Mouse (Mus musculus) forebrain, embryonic 14.5 days (tissue): ENCODE results near the gene Usp49. TPM values are rescaled to one million over a fixed set of nuclear protein-coding genes. Genes with fewer than 3 reads are reported as not detected.
"Not testable (repeated sequence)": the region's sequence is repeated elsewhere in the genome, so short reads cannot be mapped to it uniquely, and the experiment has no call there.

Experiments used
- ATAC-seq: fragments of 200-750 bp; cut with Nextera tagmentation; 2 replicates; pipeline ENCODE4 v1.8.0; 2017; ENCODE audit warnings: mild to moderate bottlenecking, moderate library complexity
- DNase-seq: peaks from one replicate; pipeline ENCODE4 v3.0.0-alpha.2; 2015; ENCODE audit warnings: low spot score
- H3K27ac ChIP-seq: fragments of 300-500 bp; sonication (generic); 2 replicates; pipeline ENCODE4 v1.5.1; 2014; ENCODE audit warnings: low read depth, mild to moderate bottlenecking, control low read depth, low read length, moderate library complexity
- H3K27me3 ChIP-seq: fragments of 300-500 bp; sonication (generic); replicated peaks from 2 replicates; pipeline ENCODE4 v1.6.1; 2014; ENCODE audit warnings: low read length, control low read depth, mixed read lengths; ENCODE audit not compliant: control insufficient read depth, insufficient read depth
- H3K36me3 ChIP-seq: fragments of 300-500 bp; sonication (generic); 2 replicates; pipeline ENCODE4 v1.6.1; 2014; ENCODE audit warnings: low read length, control low read depth; ENCODE audit not compliant: control insufficient read depth, insufficient read depth
- H3K4me1 ChIP-seq: fragments of 300-500 bp; sonication (generic); 2 replicates; pipeline ENCODE4 v1.6.1; 2014; ENCODE audit warnings: antibody characterized with exemption, low read length, control low read depth; ENCODE audit not compliant: control insufficient read depth, insufficient read depth
- H3K4me2 ChIP-seq: fragments of 300-500 bp; sonication (generic); 2 replicates; pipeline ENCODE4 v1.6.1; 2014; ENCODE audit warnings: mild to moderate bottlenecking, control low read depth, low read length
- H3K4me3 ChIP-seq: fragments of 300-500 bp; sonication (generic); 2 replicates; pipeline ENCODE4 v1.5.1; 2014; ENCODE audit warnings: low read depth, low read length, control low read depth
- H3K9ac ChIP-seq: fragments of 300-500 bp; sonication (generic); 2 replicates; pipeline ENCODE4 v1.6.1; 2014; ENCODE audit warnings: mild to moderate bottlenecking, low read length, control low read depth, moderate library complexity
- H3K9me3 ChIP-seq: fragments of 300-500 bp; sonication (generic); replicated peaks from 2 replicates; pipeline ENCODE4 v1.6.1; 2016; ENCODE audit warnings: low read length, control low read depth, mixed read lengths; ENCODE audit not compliant: control insufficient read depth
- WGBS: fragments of 180-500 bp; shearing (Covaris S2); extraction: QIAGEN DNeasy Blood & Tissue Kit; methylation state at CpG from one replicate; pipeline ENCODE4 v1.1.7; 2014; 5-methylcytosine and 5-hydroxymethylcytosine counted together
- polyA plus RNA-seq: library from polyadenylated mRNA; unstranded; fragments of >200 nt; fragmentation: Nextera tagmentation; extraction: Ambion mirVana; gene quantifications from 2 replicates; pipeline ENCODE4 v1.2.1, GENCODE M21; 2014

Gene Usp49
- polyA plus RNA-seq, 1 experiment from 2014 or later: 6.6 TPM

DNA sequence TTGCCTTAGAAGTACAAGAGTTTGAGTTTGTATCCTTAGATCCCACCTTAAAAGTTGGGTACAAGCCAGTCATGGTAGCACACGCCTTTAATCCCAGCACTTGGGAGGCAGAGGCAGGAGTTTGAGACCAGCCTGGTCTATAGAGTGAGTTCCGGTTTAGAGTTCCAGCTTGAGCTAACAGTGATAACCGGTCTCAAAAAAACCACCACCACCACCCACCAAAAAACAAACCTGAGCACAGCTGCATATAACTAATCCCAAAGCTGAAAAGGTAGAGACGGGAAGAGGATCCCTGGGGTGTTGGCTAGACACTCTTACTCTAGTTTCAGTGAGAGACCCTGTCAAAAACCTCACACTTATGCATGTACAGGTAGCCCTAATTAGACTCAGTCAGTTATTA is 13.8 kb upstream of the Usp49 start:
- Histone ChIP-seq H3K27me3 (no peaks in the 10 kb centered on the region), H3K36me3 (peaks cover 46% of the 10 kb centered on the region), H3K4me2 (no peak overlapping the region), H3K9me3 (no peaks in the 10 kb centered on the region), H3K27ac (no peak overlapping the region), H3K9ac (no peak overlapping the region), H3K4me3 (no peak overlapping the region), H3K4me1 (peaks cover 9% of the 10 kb centered on the region)
- DNase-seq (no peak), ATAC-seq (no peak)
- WGBS: 93% methylated on average over 4 of the region's 4 CpGs

DNA sequence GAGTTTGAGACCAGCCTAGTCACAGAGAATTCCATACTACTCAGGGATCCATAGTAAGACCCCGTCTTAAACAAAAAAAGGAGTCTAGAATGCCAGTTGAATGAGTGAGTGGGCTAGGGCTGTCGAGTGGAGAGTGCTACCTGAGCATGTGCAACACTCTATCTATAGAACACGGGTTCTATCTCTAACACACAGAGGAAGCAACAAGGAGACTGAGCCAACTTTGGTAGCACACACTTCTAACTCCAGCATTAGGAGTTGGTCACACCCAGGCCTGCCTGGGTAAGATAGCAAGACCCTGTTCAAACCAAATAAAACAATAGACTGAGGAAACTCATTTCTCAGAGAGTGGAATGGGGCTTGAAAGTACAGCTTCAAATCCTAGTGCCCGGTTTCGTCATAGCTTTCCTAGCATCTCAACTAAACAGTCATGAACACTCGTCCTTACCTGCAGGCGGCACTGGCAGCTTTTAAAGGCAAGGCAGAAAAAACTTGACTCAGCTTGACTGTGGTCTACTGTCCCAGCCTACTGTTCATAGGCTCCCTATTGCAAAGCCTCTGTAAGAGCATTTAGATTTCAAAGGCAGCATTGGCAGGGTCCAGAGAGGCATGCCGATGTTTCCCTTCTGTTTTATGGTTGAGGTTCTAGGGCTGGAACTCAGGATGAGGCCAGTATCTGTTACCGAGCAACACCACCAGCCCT is 12.7 kb upstream of the Usp49 start:
- WGBS: 91% methylated on average over 9 of the region's 9 CpGs
- DNase-seq: no peak
- Histone ChIP-seq H3K4me3 (no peak overlapping the region), H3K4me2 (no peak overlapping the region), H3K9me3 (no peaks in the 10 kb centered on the region), H3K27me3 (no peaks in the 10 kb centered on the region), H3K36me3 (peaks cover 56% of the 10 kb centered on the region), H3K9ac (no peak overlapping the region), H3K4me1 (no peaks in the 10 kb centered on the region; the same call in 1 of the 2 replicates), H3K27ac (no peak overlapping the region)
- no peak for ATAC-seq

DNA sequence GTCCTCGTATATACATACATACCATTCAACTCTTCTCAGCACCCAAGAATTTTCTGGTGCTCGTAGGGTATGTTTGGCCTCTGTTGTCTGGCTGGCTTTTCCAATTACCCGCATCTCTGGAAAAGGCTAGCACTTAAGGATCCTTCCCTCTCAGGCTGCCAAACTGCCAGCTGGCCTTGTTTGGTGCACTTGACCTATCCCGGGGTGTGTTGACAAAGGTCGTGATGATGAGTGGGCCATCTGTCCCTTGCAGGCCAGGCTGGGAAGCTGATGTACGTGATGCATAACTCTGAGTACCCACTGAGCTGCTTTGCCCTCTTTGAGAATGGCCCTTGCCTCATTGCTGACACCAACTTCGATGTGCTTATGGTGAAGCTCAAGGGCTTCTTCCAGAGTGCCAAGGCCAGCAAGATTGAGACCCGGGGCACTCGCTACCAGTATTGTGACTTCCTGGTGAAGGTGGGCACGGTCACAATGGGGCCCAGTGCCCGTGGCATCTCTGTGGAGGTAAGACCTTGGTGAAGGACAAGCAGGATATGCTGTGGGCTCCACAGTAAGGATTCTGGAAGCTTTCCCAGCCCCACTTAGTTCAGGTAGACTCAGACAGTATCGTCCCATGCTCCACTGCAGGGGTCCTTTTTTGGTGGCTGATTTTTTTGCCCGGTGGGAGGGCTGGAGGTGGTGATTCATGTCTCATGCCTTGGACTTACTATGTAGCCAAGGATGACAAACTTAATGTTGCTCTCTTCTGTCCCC is 11.8 kb upstream of the Usp49 start:
- Histone ChIP-seq H3K27me3 (no peaks in the 10 kb centered on the region), H3K4me3 (no peak overlapping the region), H3K27ac (no peak overlapping the region), H3K36me3 (peaks cover 62% of the 10 kb centered on the region), H3K4me1 (no peaks in the 10 kb centered on the region), H3K9ac (no peak overlapping the region), H3K9me3 (no peaks in the 10 kb centered on the region), H3K4me2 (no peak overlapping the region)
- ATAC-seq (no peak), DNase-seq (no peak)
- WGBS: 93% methylated on average over 13 of the region's 13 CpGs

DNA sequence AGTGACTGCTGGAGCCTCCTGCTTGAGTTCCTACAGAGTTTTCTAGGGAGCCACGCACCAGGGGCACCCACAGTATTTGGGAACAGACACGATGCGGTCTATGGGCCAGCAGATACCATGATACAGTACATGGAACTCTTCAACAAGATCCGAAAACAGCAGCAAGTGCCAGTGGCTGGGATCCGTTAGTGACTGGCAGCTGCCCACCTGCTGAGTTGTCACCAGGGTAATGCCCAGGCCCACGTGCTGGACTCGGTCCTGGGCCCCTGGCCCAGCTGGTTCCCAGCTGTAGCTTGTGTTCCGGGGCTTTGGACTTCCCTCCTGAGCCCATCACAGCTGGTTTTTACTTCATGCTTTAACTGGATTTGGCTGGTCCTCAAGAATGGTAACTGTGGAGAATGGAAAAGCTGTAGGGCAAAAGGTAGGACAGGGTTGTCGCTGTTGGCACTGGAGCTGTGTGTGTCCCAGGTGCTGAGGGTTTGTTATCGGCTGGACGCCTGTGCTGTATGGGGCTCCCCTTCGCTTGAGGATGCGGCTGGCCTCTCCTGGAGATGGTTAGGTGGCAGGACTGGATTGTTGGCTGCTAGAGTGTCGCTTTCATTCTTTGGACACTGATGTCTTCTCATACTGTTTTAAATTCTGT is 7.5 kb upstream of the Usp49 start:
- H3K9ac ChIP-seq: no peak overlapping the region
- ATAC-seq (no peak), DNase-seq (no peak)
- H3K27me3 ChIP-seq: no peaks in the 10 kb centered on the region
- no peak overlapping the region for H3K27ac ChIP-seq
- peaks cover 58% of the 10 kb centered on the region for H3K36me3 ChIP-seq
- H3K9me3 ChIP-seq: no peaks in the 10 kb centered on the region
- H3K4me2 ChIP-seq: no peak overlapping the region
- 95% methylated on average over 14 of the region's 14 CpGs for WGBS
- no peak overlapping the region for H3K4me3 ChIP-seq
- no peaks in the 10 kb centered on the region for H3K4me1 ChIP-seq

DNA sequence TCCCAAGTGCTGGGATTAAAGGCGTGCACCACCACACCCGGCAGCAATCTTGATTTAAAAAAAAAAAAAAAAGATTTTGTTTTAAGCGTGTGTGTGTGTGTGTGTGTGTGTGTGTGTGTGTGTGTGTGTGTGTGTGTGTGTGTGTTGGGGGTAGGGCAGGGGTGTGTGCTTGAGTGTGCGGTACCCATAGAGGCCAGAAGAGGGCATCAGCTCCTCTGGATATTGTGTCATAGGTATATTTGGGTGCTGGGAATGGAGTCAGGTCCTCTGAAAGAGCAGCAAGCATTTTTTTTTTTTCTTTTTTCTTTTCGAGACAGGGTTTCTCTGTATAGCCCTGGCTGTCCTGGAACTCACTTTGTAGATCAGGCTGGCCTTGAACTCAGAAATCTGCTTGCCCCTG is 5.9 kb upstream of the Usp49 start:
- not testable (repeated sequence) for H3K27me3 ChIP-seq, DNase-seq, H3K4me1 ChIP-seq, H3K9me3 ChIP-seq, ATAC-seq, H3K9ac ChIP-seq, H3K27ac ChIP-seq, H3K4me2 ChIP-seq, H3K4me3 ChIP-seq
- H3K36me3 ChIP-seq: peaks cover 47% of the 10 kb centered on the region
- WGBS: 100% methylated on average over 5 of the region's 5 CpGs

DNA sequence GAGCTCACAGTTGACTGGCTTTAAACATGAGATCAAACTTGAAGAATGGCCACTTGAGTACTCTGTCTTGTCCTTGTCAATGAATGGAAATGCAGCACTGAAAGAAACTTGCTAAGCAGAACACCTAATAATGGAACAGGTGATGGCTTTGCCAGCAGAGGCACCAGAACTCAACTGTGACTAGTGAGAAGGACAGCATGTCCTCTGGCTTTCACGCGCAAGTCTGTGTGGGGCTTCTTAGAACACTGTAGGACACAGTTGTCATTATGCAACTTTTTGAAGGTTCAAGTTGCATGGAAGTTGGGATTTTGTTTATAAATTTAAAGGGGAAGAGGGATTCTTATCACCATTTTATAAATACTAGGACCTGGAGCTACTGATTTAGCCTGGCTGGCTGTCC is 5.4 kb upstream of the Usp49 start:
- Histone ChIP-seq H3K4me1 (0 out of 2 replicates have a peak, but pooled peaks cover 5% of the 10 kb centered on the region), H3K4me2 (no peak overlapping the region), H3K4me3 (no peak overlapping the region), H3K36me3 (peaks cover 43% of the 10 kb centered on the region), H3K27ac (no peak overlapping the region), H3K9ac (no peak overlapping the region), H3K27me3 (no peaks in the 10 kb centered on the region), H3K9me3 (no peaks in the 10 kb centered on the region)
- ATAC-seq: no peak
- WGBS: 95% methylated on average over 2 of the region's 2 CpGs
- DNase-seq: no peak

DNA sequence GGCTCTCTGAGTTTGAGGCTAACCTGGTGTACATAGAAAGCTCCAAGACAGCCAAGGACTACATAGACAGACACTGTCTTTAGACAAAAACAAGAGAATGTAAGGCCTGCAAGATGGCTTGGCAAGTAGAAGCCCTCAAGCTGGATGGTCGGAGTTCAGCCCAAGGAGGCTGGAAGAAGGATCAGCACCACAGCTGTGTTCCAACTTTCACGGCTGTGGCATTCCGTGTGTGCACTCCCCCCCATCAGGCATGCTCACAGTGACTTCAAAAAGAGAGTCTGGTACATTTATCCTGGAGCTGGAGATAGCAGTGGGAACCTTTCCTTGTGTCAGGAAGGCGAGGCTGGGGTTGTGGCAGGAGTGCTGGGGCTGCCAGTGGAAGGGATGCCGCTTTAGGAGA is 4.5 kb upstream of the Usp49 start:
- WGBS: 93% methylated on average over 5 of the region's 5 CpGs
- DNase-seq (no peak), ATAC-seq (no peak)
- H3K4me2 ChIP-seq: no peak overlapping the region
- H3K9ac ChIP-seq: no peak overlapping the region
- no peak overlapping the region for H3K4me3 ChIP-seq
- peaks cover 43% of the 10 kb centered on the region for H3K36me3 ChIP-seq
- no peaks in the 10 kb centered on the region for H3K27me3 ChIP-seq
- no peaks in the 10 kb centered on the region for H3K9me3 ChIP-seq
- peaks cover 10% of the 10 kb centered on the region for H3K4me1 ChIP-seq
- no peak overlapping the region for H3K27ac ChIP-seq

DNA sequence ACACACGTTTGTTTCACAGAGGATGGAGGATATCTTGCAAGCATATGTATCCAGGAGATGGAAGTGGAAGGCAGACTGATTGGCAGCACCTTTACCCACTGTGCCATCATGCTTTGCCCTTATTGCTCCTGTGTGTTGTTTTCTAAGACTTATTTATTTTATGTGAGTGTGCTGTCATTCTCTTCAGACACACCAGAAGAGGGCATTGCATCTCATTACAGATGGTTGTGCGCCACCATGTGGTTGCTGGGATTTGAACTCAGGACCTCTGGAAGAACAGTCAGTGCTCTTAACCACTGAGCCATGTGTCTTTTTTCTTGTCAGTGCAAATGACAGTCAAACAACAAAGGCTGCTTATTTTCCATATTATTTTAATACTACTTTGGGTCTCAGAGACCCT is 2.7 kb upstream of the Usp49 start:
- no peak for DNase-seq
- 79% methylated on average over 2 of the region's 2 CpGs for WGBS
- H3K4me1 ChIP-seq: peaks cover 24% of the 10 kb centered on the region
- no peak for ATAC-seq
- peaks cover 30% of the 10 kb centered on the region for H3K36me3 ChIP-seq
- H3K27ac ChIP-seq: no peak overlapping the region
- no peak overlapping the region for H3K4me2 ChIP-seq
- no peaks in the 10 kb centered on the region for H3K27me3 ChIP-seq
- H3K9me3 ChIP-seq: no peaks in the 10 kb centered on the region
- H3K9ac ChIP-seq: no peak overlapping the region
- H3K4me3 ChIP-seq: no peak overlapping the region
